Mouse (Mus musculus): Measurements from ENCODE around the gene Ermp1.

DNA sequence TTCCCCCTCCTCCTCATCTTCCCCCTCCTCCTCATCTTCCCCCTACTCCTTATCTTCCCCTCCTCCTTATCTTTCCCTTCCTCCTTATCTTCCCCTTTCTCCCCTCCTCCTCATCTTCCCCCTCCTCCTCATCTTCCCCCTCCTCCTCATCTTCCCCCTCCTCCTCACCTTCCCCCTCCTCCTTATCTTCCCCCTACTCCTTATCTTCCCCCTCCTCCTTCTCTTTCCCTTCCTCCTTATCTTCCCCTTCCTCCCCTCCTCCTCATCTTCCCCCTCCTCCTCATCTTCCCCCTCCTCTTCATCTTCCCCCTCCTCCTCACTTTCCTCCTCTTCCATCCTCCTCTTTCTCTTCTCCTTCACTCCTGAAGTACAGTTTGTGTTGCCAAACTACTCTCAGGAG, 48.6 kb upstream of the Ermp1 start:
- no peak for TF ChIP-seq POLR2A (IDR thresholded peaks at IDR 0.05; ENCODE audit: borderline replicate concordance, low read depth, low read length)
- no peak for TF ChIP-seq CTCF (IDR thresholded peaks at IDR 0.05; ENCODE audit: low read depth, low read length)
